Mouse (Mus musculus) MEL (cell line): ENCODE measurements around the gene Ubl4a. TPM values are rescaled to one million over a fixed set of nuclear protein-coding genes. Genes with fewer than 3 reads are reported as not detected.
A peak's percentile ranks its signal among the peaks of the same experiment; 100 is the strongest.

Experiments used
- CHD1 ChIP-seq: IDR thresholded peaks from 2 replicates; pipeline ENCODE4 v1.6.1; 2012; ENCODE audit warnings: low read depth, mild to moderate bottlenecking, inconsistent platforms, low read length, improper control_type of control experiment
- TCF12 ChIP-seq: IDR thresholded peaks from 2 replicates; pipeline ENCODE4 v1.6.1; 2014; ENCODE audit warnings: low read depth, mild to moderate bottlenecking, inconsistent platforms, low read length, improper control_type of control experiment, moderate library complexity
- polyA plus RNA-seq, 2 experiments: library from polyadenylated mRNA; stranded (reverse) in 1 of 2; unstranded in 1 of 2; fragments of >175 nt in 1 of 2; fragments of >200 nt in 1 of 2; gene quantifications; 2 replicates each; pipeline versions ENCODE4 v1.2.1 to v1.2.4; 2012; ENCODE audit warnings: low replicate concordance in 2 of 2, low read depth in 1 of 2; ENCODE audit not compliant: insufficient read length in 2 of 2, insufficient read depth in 1 of 2, missing spikeins in 1 of 2
- total RNA-seq: library from RNA; depleted of rRNA; stranded (reverse); fragments of 300-350 nt; gene quantifications from 2 replicates; pipeline ENCODE4 v1.2.3, GENCODE M21; 2012; rRNA removed

Ubl4a gene
- total and polyA plus RNA-seq, 3 experiments: 23.4 to 82.4 TPM; not detected in 1

- TF ChIP-seq TCF12 (peak; percentile 29; the same call in 1 of the 2 replicates), CHD1 (peak; percentile 98)
These were observed 44.3 kb downstream of the Ubl4a start, which contains the start of gene Plxna3 (continued) for GRCm38 (mm10) chrX:74328725-74329161.

Other genes with a start within 250 kb of the Ubl4a start
- gene Opn1mw, start 245.8 kb downstream of the Ubl4a start, total RNA-seq: not detected in 2 replicates
- gene Opn1mw, start 245.8 kb downstream of the Ubl4a start, polyA plus RNA-seq: not detected
- gene Mecp2, start 237.9 kb downstream of the Ubl4a start, total RNA-seq: 12.5 and 16.2 TPM in 2 replicates
- gene Mecp2, start 237.9 kb downstream of the Ubl4a start, polyA plus RNA-seq: 10 to 100 TPM in 1 of 2 experiments, not detected in 1; 20.7 TPM
- not detected in 2 replicates for gene Tex28, start 205.4 kb downstream of the Ubl4a start, total RNA-seq
- not detected for gene Tex28, start 205.4 kb downstream of the Ubl4a start, polyA plus RNA-seq
- gene Tktl1, start 196.0 kb downstream of the Ubl4a start, total RNA-seq: not detected in 2 replicates
- under 1 TPM in 1 of 2 experiments, not detected in 1; 0.04 TPM for gene Tktl1, start 196.0 kb downstream of the Ubl4a start, polyA plus RNA-seq
- 111 and 155 TPM in 2 replicates for gene Flna, start 123.4 kb downstream of the Ubl4a start, total RNA-seq
- 100 to 1,000 TPM; 147 to 233 TPM for gene Flna, start 123.4 kb downstream of the Ubl4a start, polyA plus RNA-seq
- gene Emd, start 118.5 kb downstream of the Ubl4a start, total RNA-seq: 52.2 and 55.5 TPM in 2 replicates
- gene Emd, start 118.5 kb downstream of the Ubl4a start, polyA plus RNA-seq: 100 to 1,000 TPM; 130 to 157 TPM
- gene Rpl10, start 102.4 kb downstream of the Ubl4a start, total RNA-seq: 3,229 and 3,230 TPM in 2 replicates
- 100 to 1,000 TPM in 1 of 2 experiments, not detected in 1; 232 TPM for gene Rpl10, start 102.4 kb downstream of the Ubl4a start, polyA plus RNA-seq
- 26.1 and 28.0 TPM in 2 replicates for gene Taz, start 91.3 kb downstream of the Ubl4a start, total RNA-seq
- 10 to 100 TPM in 1 of 2 experiments, not detected in 1; 34.1 TPM for gene Taz, start 91.3 kb downstream of the Ubl4a start, polyA plus RNA-seq
- 5.0 and 5.6 TPM in 2 replicates for gene Dnase1l1, start 90.9 kb downstream of the Ubl4a start, total RNA-seq
- 1 to 10 TPM in 1 of 2 experiments, not detected in 1; 9.5 TPM for gene Dnase1l1, start 90.9 kb downstream of the Ubl4a start, polyA plus RNA-seq
- 31.7 and 41.6 TPM in 2 replicates for gene Atp6ap1, start 76.1 kb downstream of the Ubl4a start, total RNA-seq
- 100 to 1,000 TPM in 1 of 2 experiments, 10 to 100 TPM in 1; 75.5 to 355 TPM for gene Atp6ap1, start 76.1 kb downstream of the Ubl4a start, polyA plus RNA-seq
- gene Gdi1, start 68.2 kb downstream of the Ubl4a start, total RNA-seq: 5.2 and 6.4 TPM in 2 replicates
- gene Gdi1, start 68.2 kb downstream of the Ubl4a start, polyA plus RNA-seq: 10 to 100 TPM in 1 of 2 experiments, not detected in 1; 24.5 TPM
- gene Fam50a, start 60.2 kb downstream of the Ubl4a start, total RNA-seq: 43.6 and 46.3 TPM in 2 replicates
- 100 to 1,000 TPM in 1 of 2 experiments, 10 to 100 TPM in 1; 64.8 to 107 TPM for gene Fam50a, start 60.2 kb downstream of the Ubl4a start, polyA plus RNA-seq
- gene Plxna3, start 44.2 kb downstream of the Ubl4a start, total RNA-seq: 7.3 and 8.3 TPM in 2 replicates
- 10 to 100 TPM in 1 of 2 experiments, not detected in 1; 13.7 TPM for gene Plxna3, start 44.2 kb downstream of the Ubl4a start, polyA plus RNA-seq
- 52.7 and 61.7 TPM in 2 replicates for gene Lage3, start 19.6 kb downstream of the Ubl4a start, total RNA-seq
- 10 to 100 TPM in 1 of 2 experiments, not detected in 1; 88.1 TPM for gene Lage3, start 19.6 kb downstream of the Ubl4a start, polyA plus RNA-seq
- gene Slc10a3, start 131 bp upstream of the Ubl4a start, total RNA-seq: 13.7 and 19.4 TPM in 2 replicates
- 10 to 100 TPM in 1 of 2 experiments, not detected in 1; 16.0 TPM for gene Slc10a3, start 131 bp upstream of the Ubl4a start, polyA plus RNA-seq
- gene Fam3a, start 20.1 kb upstream of the Ubl4a start, total RNA-seq: 4.8 and 6.4 TPM in 2 replicates
- 10 to 100 TPM in 1 of 2 experiments, not detected in 1; 14.6 TPM for gene Fam3a, start 20.1 kb upstream of the Ubl4a start, polyA plus RNA-seq
- gene Ikbkg, start 20.1 kb upstream of the Ubl4a start, total RNA-seq: 26.6 and 29.1 TPM in 2 replicates
- gene Ikbkg, start 20.1 kb upstream of the Ubl4a start, polyA plus RNA-seq: 10 to 100 TPM in 1 of 2 experiments, not detected in 1; 21.7 TPM
- gene G6pdx, start 56.0 kb upstream of the Ubl4a start, total RNA-seq: 27.9 and 37.0 TPM in 2 replicates
- gene G6pdx, start 56.0 kb upstream of the Ubl4a start, polyA plus RNA-seq: 10 to 100 TPM in 1 of 2 experiments, not detected in 1; 54.1 TPM
- gene Gm6880, start 108.2 kb upstream of the Ubl4a start, total RNA-seq: not detected in 2 replicates
- not detected for gene Gm6880, start 108.2 kb upstream of the Ubl4a start, polyA plus RNA-seq
- not detected in 2 replicates for gene Olfr1326-ps1, start 201.7 kb upstream of the Ubl4a start, total RNA-seq
- gene Olfr1326-ps1, start 201.7 kb upstream of the Ubl4a start, polyA plus RNA-seq: not detected
- gene Olfr1325, start 219.5 kb upstream of the Ubl4a start, total RNA-seq: not detected in 2 replicates
- not detected for gene Olfr1325, start 219.5 kb upstream of the Ubl4a start, polyA plus RNA-seq